Mouse (Mus musculus): Measurements from ENCODE around the gene Exo5.

DNA sequence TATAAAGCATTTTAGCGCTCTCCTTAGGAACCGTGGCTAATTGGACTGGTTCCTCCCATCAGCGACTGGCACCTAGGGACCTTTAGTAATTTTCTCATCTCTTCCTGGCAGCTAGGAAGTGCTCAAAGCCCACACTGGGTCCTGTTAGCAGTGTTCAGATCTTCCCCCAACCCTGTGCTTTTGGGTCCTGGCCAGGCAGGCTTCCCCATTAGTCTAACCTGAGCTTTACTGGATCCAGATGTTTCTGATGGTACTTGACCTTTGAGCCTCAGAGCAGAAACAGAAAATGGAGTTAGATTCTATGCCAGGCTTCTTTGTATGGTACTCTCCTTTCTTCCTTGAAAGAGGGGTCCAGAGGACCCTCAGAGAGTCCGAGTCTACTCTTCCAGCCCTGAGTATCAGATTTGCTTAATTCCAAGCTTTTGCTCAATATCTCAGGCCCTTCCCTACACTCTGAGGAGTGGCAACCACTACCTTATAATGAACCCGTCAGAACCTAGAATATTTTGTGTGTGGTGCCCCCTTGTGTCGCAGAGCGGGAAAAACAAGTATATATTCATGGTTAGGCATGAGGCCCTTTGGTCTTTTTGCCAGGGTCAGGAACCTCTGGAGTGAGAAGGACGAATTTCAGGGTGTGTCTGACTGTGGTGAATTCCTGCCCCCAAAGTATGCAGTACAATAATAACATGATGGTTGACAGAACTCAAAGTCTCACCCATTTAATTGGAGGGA, 37.3 kb downstream of the Exo5 start:
- no peak for TF ChIP-seq POLR2A (IDR thresholded peaks at IDR 0.05; ENCODE audit: borderline replicate concordance, extremely low read depth, low read depth, low read length)
- TF ChIP-seq CTCF (IDR thresholded peaks at IDR 0.05; ENCODE audit: insufficient read depth, low read length), result 0 out of 2 replicates have a peak, but pooled peaks have one; percentile 1

All from lung, adult 2 months (tissue).